Mouse (Mus musculus) lung, adult 2 months (tissue): ENCODE data around the gene Fam189b.

Source experiments
- CTCF ChIP-seq: fragments of 200-500 bp; IDR thresholded peaks from 2 replicates; pipeline ENCODE4 v1.5.1; 2011; ENCODE audit warnings: mild to moderate bottlenecking, low read length, control low read depth; ENCODE audit not compliant: insufficient read depth
- POLR2A ChIP-seq: fragments of 200-500 bp; IDR thresholded peaks from 2 replicates; pipeline ENCODE4 v1.6.1; 2011; ENCODE audit warnings: low read depth, mild to moderate bottlenecking, control low read depth, low read length, borderline replicate concordance; ENCODE audit errors: extremely low read depth

DNA sequence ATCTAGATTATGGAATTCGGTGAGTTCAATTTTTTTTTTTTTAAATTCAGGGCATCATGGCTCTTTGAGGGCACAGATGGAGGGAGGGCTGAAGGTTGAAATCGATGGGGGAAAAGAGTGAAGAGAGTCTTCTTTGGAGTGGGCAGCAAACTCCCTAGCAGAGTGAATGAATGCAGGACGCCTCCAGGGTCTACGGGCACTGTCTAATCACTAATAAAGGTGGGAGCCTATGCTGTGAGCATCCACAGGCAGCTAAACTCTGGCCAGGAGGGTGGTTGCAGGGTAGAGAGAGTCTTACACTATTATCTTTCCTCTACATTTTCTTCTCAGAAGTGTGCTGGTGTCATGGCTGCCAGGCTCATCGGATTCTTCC lies 20.2 kb downstream of the Fam189b start:
- no peak for TF ChIP-seq CTCF
- no peak for TF ChIP-seq POLR2A
